Mouse (Mus musculus): ENCODE data around the gene Gm19935. TPM values are rescaled to one million over a fixed set of nuclear protein-coding genes. Genes with fewer than 3 reads are reported as not detected.
A peak's percentile ranks its signal among the peaks of the same experiment; 100 is the strongest.

The Gm19935 gene
- total RNA-seq (2012; rRNA removed) (not detected in 2 replicates), total RNA-seq (2014; rRNA removed) (not detected in 2 replicates), polyA plus RNA-seq (2012; ENCODE audit: insufficient read length, low read depth) (not detected in 2 replicates)

GRCm38 (mm10) chr8:90817293-90817692 lies at the start of gene Gm19935:
Gene Gm19935 (minus strand): TSS chr8:90817393.
- Histone ChIP-seq H3K4me3 (replicated peaks in 1 of 3; ENCODE audit: low read depth in 2 of 3, low read length in 2 of 3, poor library complexity in 1 of 3) (no peak within 1 kb of the TSS), H3K4me1 (ENCODE audit: control insufficient read depth in 1 of 2, insufficient read depth in 2 of 2) (peaks cover 3 to 9% of the 10 kb centered on the region in 2 experiments), H3K9ac (ENCODE audit: insufficient read depth, low read depth) (no peak within 1 kb of the TSS), H3K79me2 (replicated peaks; ENCODE audit: control insufficient read depth, extremely low read depth, insufficient read depth, poor library complexity, severe bottlenecking) (no peaks in the 10 kb centered on the region), H3K27me3 (replicated peaks) (no peaks in the 10 kb centered on the region), H3K9me3 (replicated peaks; ENCODE audit: low read length) (peaks cover 2% of the 10 kb centered on the region), H3K4me2 (ENCODE audit: insufficient read depth, low read depth, poor library complexity, severe bottlenecking) (no peak within 1 kb of the TSS), H3K27ac (ENCODE audit: insufficient read depth, low read depth) (no peak within 1 kb of the TSS), H3K36me3 (replicated peaks in 1 of 2; ENCODE audit: control insufficient read depth in 1 of 2, insufficient read depth in 1 of 2, low read length in 1 of 2) (no peaks in the 10 kb centered on the region)
- TF ChIP-seq ZC3H11A (IDR thresholded peaks at IDR 0.05; ENCODE audit: low read depth, low read length) (no peak), POLR2AphosphoS2 (IDR thresholded peaks at IDR 0.05; ENCODE audit: low read depth, low read length) (no peak), JUND (conservative IDR thresholded peaks at IDR 0.05; ENCODE audit: low read depth, low read length) (no peak), ZKSCAN1 (IDR thresholded peaks at IDR 0.05; ENCODE audit: borderline replicate concordance, low read depth, low read length) (no peak), CHD1 (IDR thresholded peaks at IDR 0.05; ENCODE audit: low read depth, low read length) (no peak)
- dilution Hi-C loops (cut with MboI; ENCODE audit: extremely low pct_ligation_motif_present, extremely low pct_unique_long_range_greater_than_20kb, low sequenced_read_pairs): no loop called here
- in situ Hi-C loops (cut with MboI; ENCODE audit: low pct_ligation_motif_present, low pct_unique_long_range_greater_than_20kb, low sequenced_read_pairs): no loop called here
- no peak for DNase-seq (ENCODE audit: extremely low read depth)

DNA sequence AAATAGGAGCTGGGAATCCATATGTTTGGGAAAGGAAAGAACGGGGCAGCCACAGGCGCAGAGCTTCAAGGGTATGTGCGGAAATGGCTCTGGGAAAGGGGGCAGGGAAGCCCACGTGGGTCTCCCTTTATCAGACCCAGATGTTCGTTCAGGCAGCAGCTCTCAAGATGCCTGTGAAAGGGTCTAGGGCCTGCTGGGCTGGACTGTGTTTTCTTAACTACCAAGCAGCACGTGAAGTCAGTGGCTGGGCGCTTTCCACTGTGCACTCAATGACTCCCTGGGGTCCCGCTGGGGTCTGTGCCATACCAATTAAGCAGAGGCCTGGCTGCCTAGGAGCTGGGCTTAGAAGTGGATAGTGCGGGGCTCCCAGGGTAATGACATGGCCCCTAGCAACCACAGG lies 44.8 kb upstream of the Gm19935 start:
- Histone ChIP-seq H3K9me3 (replicated peaks; ENCODE audit: low read length) (no peaks in the 10 kb centered on the region), H3K4me3 (replicated peaks in 1 of 3; ENCODE audit: low read depth in 2 of 3, low read length in 2 of 3, poor library complexity in 1 of 3) (no peak overlapping the region), H3K4me2 (ENCODE audit: insufficient read depth, low read depth, poor library complexity, severe bottlenecking) (peak overlapping the region; percentile 67), H3K27ac (ENCODE audit: insufficient read depth, low read depth) (no peak overlapping the region), H3K36me3 (replicated peaks in 1 of 2; ENCODE audit: control insufficient read depth in 1 of 2, insufficient read depth in 1 of 2, low read length in 1 of 2) (peaks cover 3 to 17% of the 10 kb centered on the region in 2 experiments), H3K79me2 (replicated peaks; ENCODE audit: control insufficient read depth, extremely low read depth, insufficient read depth, poor library complexity, severe bottlenecking) (0 out of 2 replicates have a peak, but pooled peaks cover 2% of the 10 kb centered on the region), H3K27me3 (replicated peaks) (no peaks in the 10 kb centered on the region), H3K9ac (ENCODE audit: insufficient read depth, low read depth) (peak overlapping the region; percentile 53; the same call in 1 of the 2 replicates), H3K4me1 (ENCODE audit: control insufficient read depth in 1 of 2, insufficient read depth in 2 of 2) (peaks cover 14 to 31% of the 10 kb centered on the region in 2 experiments)
- in situ Hi-C loops (cut with MboI; ENCODE audit: low pct_ligation_motif_present, low pct_unique_long_range_greater_than_20kb, low sequenced_read_pairs) (no loop called here), dilution Hi-C loops (cut with MboI; ENCODE audit: extremely low pct_ligation_motif_present, extremely low pct_unique_long_range_greater_than_20kb, low sequenced_read_pairs) (no loop called here)
- TF ChIP-seq NELFE (IDR thresholded peaks at IDR 0.05; ENCODE audit: low read depth, low read length) (no peak), MAZ (IDR thresholded peaks at IDR 0.05; ENCODE audit: low read depth, low read length) (0 out of 2 replicates have a peak, but pooled peaks have one; percentile 10), ETS1 (conservative IDR thresholded peaks at IDR 0.05; ENCODE audit: low read depth, low read length) (no peak), BHLHE40 (IDR thresholded peaks at IDR 0.05; ENCODE audit: low read depth, low read length) (peak; percentile 23; the same call in 1 of the 2 replicates)
- no peak for DNase-seq (ENCODE audit: extremely low read depth)

DNA sequence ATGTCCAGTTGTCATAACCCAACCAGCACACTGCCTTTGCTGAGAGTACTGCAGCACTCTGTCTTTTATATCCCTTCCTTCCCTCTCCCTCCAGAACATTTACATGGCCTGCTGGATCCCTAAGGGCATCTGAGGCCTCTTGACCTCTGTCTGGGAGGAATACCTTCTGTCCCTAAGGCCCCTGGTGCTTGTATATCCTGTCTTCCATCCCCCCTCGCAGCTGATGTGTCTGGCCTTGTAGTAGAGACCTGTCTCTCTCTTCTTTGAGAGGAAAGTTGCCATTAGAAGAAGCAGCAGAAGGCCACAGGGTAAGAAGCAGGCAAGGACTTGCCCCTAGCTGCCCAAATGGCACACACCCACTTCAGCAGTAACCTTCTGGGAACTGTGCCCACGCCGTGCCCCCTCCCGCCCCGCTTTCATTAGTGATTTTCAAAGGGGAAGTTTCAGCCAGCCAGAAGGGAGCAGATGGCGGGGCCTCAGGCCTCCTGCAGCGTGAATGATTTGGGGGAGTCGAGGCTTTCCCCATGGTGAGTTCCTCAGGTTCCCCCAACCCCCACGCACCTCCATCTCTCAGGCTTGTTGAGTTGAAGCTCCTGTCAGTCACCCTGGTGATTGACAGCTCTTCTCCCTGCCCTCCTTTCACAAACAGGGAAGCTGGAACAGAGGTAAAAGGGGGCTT lies 44.2 kb upstream of the Gm19935 start:
- in situ Hi-C loops (cut with MboI; ENCODE audit: low pct_ligation_motif_present, low pct_unique_long_range_greater_than_20kb, low sequenced_read_pairs): no loop called here
- no peak for DNase-seq (ENCODE audit: extremely low read depth)
- dilution Hi-C loops (cut with MboI; ENCODE audit: extremely low pct_ligation_motif_present, extremely low pct_unique_long_range_greater_than_20kb, low sequenced_read_pairs): no loop called here
- Histone ChIP-seq H3K4me2 (ENCODE audit: insufficient read depth, low read depth, poor library complexity, severe bottlenecking) (peak overlapping the region; percentile 67), H3K36me3 (replicated peaks in 1 of 2; ENCODE audit: control insufficient read depth in 1 of 2, insufficient read depth in 1 of 2, low read length in 1 of 2) (peaks cover 3 to 15% of the 10 kb centered on the region in 2 experiments), H3K79me2 (replicated peaks; ENCODE audit: control insufficient read depth, extremely low read depth, insufficient read depth, poor library complexity, severe bottlenecking) (0 out of 2 replicates have a peak, but pooled peaks cover 2% of the 10 kb centered on the region), H3K27ac (ENCODE audit: insufficient read depth, low read depth) (peak overlapping the region; percentile 28; the same call in 1 of the 2 replicates), H3K9me3 (replicated peaks; ENCODE audit: low read length) (no peaks in the 10 kb centered on the region), H3K9ac (ENCODE audit: insufficient read depth, low read depth) (peak overlapping the region; percentile 53; the same call in 1 of the 2 replicates), H3K4me3 (replicated peaks in 1 of 3; ENCODE audit: low read depth in 2 of 3, low read length in 2 of 3, poor library complexity in 1 of 3) (no peak overlapping the region), H3K27me3 (replicated peaks) (no peaks in the 10 kb centered on the region), H3K4me1 (ENCODE audit: control insufficient read depth in 1 of 2, insufficient read depth in 2 of 2) (peaks cover 14 to 31% of the 10 kb centered on the region in 2 experiments)
- no peak for TF ChIP-seq CHD1 (IDR thresholded peaks at IDR 0.05; ENCODE audit: low read depth, low read length)
- no peak for TF ChIP-seq POLR2A (IDR thresholded peaks at IDR 0.05; ENCODE audit: low read depth, low read length)
- no peak for TF ChIP-seq JUN (IDR thresholded peaks at IDR 0.05; ENCODE audit: insufficient read depth, low read depth, low read length)
- TF ChIP-seq IRF4 (IDR thresholded peaks at IDR 0.05; ENCODE audit: low read depth, low read length): peak; percentile 26; the same call in 1 of the 2 replicates
- TF ChIP-seq NELFE (IDR thresholded peaks at IDR 0.05; ENCODE audit: low read depth, low read length): no peak
- no peak for TF ChIP-seq MAX (IDR thresholded peaks at IDR 0.05; ENCODE audit: low read length)
- no peak for TF ChIP-seq HCFC1 (IDR thresholded peaks at IDR 0.05; ENCODE audit: low read depth, low read length)
- TF ChIP-seq USF2 (conservative IDR thresholded peaks at IDR 0.05; ENCODE audit: low read depth, low read length): no peak
- TF ChIP-seq RCOR1 (conservative IDR thresholded peaks at IDR 0.05; ENCODE audit: low read depth, low read length): no peak
- TF ChIP-seq E2F4 (IDR thresholded peaks at IDR 0.05; ENCODE audit: insufficient replicate concordance, low read depth, low read length): no peak
- 0 out of 2 replicates have a peak, but pooled peaks have one; percentile 21 for TF ChIP-seq TCF12 (IDR thresholded peaks at IDR 0.05; ENCODE audit: low read depth, low read length)
